Mouse (Mus musculus) liver (tissue): ENCODE results near the gene Retreg3.
"Not testable (repeated sequence)": the region's sequence is repeated elsewhere in the genome, so short reads cannot be mapped to it uniquely, and the experiment has no call there.

Source experiments
- DNase-seq: peaks from one replicate; pipeline ENCODE4 v3.0.0-alpha.2; 2020; ENCODE audit warnings: mixed read lengths

Gene Retreg3

GRCm38 (mm10) chr11:101146377-101146776 is 26.7 kb upstream of the Retreg3 start:
- no peak for DNase-seq

DNA sequence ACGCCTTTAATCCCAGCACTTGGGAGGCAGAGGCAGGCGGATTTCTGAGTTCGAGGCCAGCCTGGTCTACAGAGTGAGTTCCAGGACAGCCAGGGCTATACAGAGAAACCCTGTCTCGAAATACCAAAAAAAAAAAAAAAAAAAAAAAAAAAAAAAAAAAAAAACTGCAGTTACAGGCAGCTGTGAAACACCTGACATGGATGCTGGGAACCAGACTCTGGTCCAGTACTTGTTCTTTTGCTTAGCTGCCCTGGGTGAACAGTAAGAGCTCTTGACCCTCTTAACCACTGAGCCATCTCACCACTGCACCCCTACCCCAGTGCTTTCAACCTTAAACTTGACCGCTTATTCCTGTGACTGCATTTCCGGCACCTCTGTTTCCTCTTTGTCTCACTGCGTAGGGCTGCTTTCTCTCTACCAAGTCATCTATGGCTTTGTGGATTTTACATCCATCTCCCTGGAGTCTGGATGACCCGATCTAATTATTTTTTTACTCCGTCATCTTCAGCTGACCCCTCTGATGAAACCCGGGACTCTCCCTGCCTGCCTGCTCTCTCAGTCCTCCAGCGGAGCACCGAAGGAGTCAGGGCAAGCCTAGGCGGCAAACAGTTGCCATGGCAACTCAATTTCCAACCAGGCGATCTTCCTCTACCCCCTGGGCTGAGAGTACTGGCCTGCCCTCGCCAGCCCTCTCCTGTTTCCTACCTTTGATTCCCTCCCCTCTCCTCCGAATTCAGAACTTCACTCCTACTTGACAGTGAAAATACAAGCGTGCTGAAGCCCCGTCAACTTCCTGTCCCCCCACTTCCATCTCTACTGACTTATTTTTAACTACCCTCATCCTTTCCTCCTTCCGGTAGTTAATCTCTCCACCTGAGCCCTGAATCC is 23.9 kb upstream of the Retreg3 start:
- DNase-seq = no peak

GRCm38 (mm10) chr11:101142215-101142967 is 22.7 kb upstream of the Retreg3 start:
- no peak for DNase-seq

GRCm38 (mm10) chr11:101141088-101141487 is 21.4 kb upstream of the Retreg3 start:
- DNase-seq = no peak

- DNase-seq = no peak
These were observed 20.6 kb upstream of the Retreg3 start for GRCm38 (mm10) chr11:101140164-101140819.

GRCm38 (mm10) chr11:101138536-101139181 is 19.0 kb upstream of the Retreg3 start:
- no peak for DNase-seq

DNA sequence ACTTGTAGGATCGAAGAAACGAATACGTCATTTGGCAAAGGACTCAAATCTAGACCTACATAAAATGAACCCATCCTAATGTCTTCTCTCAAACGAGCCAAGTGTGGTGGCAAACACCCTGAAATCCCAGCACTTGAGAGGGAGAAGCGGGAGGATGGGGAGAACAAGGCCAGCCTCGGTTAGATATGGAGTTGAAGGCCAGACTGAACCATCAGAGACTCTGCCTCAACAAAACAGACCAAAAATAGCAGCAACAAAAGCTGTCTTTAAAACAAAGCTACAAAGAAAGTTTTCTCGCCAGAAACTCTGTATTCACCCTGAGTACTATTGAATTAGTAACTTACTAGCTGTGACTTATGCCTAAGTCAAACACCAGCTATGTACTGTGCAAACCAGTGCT is 17.3 kb upstream of the Retreg3 start:
- no peak for DNase-seq

DNA sequence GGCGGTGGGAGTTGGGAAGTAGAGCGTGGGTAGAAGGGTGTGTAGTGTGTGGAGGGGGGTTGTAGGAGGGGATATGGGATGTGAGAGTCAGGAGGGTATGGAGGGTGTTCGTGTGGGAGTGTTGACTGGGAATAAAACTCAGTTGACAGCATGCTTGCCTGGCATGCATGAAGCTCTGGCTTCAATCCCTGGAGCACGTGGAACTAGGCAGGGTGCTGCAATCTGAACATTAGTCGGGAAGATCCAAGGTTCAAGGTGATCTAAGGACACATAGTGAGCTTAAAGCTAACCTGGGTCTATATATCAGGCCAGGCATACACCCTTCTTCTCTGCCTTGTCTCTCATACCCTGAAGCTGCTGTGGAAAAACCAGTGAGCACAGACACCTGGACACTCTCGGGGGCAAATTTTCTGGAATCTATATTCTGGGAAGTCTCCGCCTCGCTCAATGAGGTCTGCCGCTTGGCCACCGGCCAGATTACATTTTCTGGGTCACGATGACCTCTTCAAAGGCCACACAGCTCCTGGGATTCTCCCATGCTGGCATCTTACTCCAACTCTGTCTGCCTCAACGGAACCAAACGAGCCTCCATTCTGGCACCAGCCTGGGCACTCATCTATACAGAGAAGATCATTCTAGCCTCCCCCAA is 14.6 kb upstream of the Retreg3 start:
- no peak for DNase-seq

GRCm38 (mm10) chr11:101133037-101133436 is 13.3 kb upstream of the Retreg3 start:
- no peak for DNase-seq

DNA sequence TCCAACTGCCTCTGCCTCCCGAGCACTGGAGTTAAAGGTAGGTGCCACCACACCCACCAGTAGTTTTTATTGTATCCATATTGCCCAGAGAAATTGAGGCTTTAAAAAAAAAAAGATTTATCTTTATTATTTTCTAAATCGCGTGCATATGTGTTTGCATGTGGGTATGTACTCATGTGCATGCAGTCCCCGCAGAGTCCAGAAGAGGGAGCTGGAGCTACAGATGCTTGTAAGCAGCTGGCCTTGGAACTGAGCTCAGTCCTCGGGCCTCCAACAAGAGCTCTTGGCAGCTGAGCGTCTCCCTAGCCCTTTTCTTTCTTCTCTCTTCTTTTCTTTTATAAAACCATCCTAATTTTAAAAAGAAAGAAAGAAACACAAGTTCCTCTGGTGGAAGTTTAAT is 12.0 kb upstream of the Retreg3 start:
- DNase-seq = peak; percentile 68

DNA sequence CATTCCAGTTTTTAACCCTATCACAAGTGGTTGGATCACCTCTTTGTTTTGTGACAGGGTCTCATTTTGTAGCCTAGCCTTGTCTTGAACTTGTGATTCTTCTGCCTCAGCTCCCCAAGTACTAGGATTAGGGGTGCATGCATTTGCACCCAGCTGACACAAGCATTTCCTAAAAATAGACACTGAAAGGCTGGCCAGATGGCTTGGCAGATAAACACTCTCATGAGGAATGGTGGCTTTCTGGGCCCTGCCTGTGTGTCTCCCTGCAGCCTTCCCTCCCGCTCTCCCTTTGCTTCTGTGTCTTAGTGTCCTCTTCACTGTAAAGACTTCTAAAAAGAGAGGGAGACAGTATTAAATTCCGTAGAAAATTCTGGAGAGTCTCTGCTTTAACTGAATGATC is 11.5 kb upstream of the Retreg3 start:
- DNase-seq = no peak

DNA sequence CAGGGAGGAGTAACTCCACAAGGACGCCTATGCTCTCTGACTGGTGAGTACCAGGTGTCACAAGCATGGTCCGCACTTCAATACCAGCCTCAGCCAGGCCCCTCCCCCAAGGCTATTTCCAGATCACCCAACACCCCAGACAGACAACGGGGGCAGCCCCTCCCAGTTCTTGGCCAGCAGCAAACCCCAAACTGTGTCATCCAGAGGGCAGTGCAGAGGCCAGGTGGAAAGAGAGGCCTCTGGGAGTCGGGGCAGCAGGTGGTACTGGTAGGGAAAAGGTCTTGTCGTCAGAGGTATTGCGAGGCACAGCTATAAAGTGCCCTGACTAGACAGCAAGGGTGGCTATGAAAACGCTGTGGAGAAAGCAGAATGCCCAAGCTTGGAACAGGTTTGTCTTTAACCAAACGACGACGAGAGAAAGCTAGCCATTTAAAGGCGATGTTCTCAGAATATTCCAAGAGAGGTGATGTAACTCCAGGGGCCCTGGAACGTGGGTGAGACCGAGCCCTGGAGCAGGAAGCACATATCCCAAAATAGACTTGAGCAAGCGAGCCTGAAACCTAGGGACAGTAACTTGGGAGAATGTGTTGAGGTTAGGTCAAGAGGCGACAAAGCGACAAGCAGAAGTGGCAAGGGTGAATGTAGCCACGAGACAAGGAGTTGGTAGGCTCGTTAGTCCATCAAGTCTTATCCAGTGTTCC is 10.5 kb upstream of the Retreg3 start:
- no peak for DNase-seq

DNA sequence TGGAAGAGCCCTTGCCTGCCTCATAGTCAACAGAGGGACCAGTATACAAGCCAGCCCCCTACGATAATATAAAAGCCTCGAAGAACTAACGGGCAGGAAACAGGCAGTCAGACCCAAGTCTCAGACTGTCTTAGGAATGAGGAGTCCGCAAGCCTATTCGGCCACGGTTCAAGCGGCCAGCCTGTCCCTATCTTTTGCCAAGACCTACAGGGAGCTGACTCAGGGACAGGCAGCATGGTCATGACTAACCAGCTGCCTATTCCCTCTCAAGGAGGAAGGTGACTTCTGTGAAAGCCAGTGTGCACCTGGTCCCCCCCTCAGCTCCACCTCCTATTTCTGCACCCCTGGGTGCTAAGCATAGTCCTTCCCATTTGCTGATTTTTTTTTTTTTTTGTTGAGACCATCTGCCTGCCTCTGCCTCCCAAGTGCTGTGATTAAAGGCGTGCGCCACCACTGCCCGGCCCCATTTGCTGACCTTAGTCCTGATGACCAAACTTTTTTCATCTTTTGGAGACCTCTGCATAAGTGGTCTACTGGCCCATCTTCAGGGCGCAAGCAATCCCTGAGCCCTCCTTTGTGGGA is 9.4 kb upstream of the Retreg3 start:
- DNase-seq = no peak

DNA sequence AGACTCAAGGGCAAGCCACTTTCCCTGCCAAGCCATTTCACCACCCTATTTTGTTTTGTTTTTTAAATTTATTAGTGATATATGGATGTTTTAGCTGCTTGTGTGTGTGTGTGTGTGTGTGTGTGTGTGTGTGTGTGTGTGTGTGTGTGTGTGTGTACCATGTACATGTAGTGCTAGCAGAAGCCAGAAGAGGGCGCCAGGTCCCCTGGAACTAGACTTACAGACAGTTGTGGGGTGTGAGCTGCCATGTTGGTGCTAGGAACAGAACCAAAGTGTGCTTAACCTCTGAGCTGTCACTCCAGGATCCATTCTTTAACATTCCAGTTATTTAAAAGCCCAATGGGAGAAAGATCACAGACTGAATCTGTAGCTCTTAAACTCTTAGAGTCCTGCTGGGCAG is 7.4 kb upstream of the Retreg3 start:
- no peak for DNase-seq

- not testable (repeated sequence) for DNase-seq
These were observed 5.3 kb upstream of the Retreg3 start for GRCm38 (mm10) chr11:101125008-101125407.

DNA sequence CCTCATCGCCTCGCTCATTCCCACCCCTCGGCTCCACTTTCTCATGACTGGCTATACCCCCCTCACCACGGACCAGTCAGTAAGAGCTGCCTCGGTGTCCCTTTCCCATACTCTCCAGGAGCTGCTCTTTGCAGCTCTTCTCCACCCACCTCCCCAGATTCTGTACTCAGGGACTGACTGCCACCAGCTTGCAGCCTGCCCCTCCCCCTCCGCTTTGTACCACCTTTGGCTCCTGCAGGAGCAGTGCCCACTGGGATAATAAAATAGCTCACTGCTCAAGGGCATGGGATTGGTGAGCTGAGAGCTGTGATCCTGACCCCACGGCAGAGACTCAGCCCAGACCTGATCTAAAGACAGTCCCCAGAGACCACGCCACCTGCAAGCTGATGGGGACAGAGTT is 4.8 kb upstream of the Retreg3 start:
- not testable (repeated sequence) for DNase-seq

DNA sequence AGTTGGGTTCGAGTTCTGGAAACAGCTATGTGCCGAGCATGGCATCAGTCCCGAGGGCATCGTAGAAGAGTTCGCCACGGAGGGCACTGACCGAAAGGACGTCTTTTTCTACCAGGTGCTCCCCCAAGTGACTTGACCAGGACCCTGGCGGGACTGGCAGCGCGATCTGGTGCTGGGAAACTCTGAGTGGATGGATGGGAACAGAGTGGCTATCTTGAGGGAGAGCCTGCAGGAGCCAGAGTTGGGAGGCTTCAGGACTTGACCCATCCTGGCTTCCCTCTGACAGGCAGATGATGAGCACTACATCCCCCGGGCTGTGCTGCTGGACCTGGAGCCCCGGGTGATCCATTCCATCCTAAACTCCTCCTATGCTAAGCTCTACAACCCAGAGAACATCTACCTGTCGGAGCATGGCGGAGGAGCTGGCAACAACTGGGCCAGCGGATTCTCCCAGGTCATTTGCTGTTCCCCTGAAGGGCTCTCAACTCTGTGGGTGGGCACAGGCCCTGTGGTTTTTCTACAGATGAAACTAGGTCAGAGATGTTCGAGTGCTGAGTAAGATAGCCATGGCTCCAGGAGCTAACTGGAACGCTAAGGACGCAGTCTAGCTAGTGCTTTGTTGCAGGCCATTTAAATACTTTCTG is 974 bp upstream of the Retreg3 start:
- no peak for DNase-seq

- DNase-seq = peak; percentile 58
These were observed 447 bp downstream of the Retreg3 start for GRCm38 (mm10) chr11:101119131-101119760.

DNA sequence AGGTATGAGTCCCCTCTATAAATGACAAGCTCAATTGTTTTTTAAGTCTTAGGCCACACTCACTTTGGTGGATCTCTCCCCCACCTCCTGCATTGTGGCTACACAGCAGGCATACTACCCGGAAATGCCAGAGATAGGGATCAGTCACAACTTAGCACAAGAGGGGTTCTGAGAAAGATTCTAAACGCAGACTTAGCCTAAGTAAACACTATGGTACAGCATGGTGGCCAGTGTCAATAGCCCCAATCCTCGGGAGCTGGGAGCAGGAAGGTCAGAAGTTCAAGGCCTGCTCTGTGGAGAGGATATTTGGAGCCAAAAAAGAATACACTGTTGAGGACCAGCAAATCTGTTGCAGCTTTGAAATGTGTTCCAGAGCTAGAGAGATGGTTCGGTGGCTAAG is 1.6 kb downstream of the Retreg3 start:
- no peak for DNase-seq

DNA sequence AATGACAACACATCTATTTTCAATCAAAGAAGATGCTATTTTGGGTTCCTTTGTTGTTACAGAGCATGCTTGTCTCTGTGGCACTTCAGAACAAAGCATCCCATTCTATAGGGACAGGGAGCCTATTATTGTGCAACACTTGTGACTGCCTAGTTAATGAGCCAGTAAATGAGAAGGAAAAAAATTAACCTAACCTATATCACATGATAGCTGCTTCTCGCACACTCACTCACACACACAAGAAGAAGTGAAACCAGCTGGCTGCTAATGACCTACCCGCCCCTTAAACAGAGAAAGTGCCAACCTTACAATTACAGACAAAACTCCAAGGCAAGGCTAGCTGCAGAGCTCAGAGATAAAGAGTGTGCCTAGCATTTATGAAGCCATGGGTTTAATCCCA is 4.1 kb downstream of the Retreg3 start:
- no peak for DNase-seq
